Mouse (Mus musculus): ENCODE data around the gene Ddah2. TPM values are rescaled to one million over a fixed set of nuclear protein-coding genes. Genes with fewer than 3 reads are reported as not detected.

Gene Ddah2
- 244 and 261 TPM in 2 replicates for polyA plus RNA-seq (2015; fragmentation: Nextera tagmentation; extraction: Ambion mirVana)

DNA sequence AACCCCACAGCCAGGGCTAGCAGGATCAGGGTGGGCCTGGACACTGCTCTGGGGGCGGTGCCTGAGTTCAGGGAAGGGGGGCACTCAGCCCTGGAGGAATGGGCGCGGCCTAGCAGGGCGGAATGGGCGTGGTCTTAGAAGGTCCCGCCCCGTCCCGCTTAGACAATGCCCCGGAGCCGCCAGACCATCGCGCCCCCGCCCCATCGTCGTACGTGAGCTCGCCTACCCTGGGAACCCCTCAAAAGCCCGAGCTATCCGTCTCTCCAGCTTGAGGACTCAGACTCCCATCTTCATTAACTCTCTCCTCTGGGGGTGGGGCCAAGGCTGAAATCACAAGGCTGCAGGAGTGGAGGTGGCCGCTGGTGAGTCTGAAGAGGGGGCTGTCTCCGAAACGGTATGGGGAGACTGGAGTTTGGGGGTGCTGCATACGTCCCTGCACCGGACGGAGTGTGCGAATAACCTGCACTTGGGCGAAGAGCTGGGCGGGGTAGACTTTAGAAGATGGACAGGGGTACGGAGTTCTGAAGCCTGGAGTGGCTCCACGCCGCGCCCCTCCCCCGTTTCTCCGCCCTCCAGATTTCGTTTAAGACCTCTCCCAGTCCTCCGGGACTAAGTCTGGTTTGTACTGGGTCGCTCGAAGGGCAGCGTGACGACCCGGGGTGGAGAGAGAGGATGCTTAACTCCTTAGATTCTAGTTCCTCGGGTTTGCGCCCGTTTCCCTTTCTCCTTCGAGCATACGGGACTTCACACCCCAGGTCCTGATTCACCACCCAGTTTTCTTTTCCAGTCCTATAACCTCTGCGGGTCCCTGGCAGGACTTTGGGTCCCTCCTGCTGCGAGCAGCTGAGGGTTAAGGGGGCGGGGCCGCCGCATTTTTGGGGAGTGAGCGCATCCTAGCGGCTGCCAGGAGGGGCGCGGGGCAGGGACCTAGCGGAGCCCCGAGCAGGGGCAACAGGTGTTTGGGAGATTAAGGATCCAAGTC is at the start of gene Ddah2:
Gene Ddah2, plus strand, starts transcription at position 125 of the 982 bp plus-strand sequence.
- H3K4me1 ChIP-seq: peaks cover 29% of the 10 kb centered on the region
- peaks cover 9% of the 10 kb centered on the region for H3K27me3 ChIP-seq (replicated peaks)
- ATAC-seq (ENCODE audit: low FRiP score): peak; percentile 93
- H3K27ac ChIP-seq (replicated peaks): peak within 1 kb of the TSS; percentile 86
- under 1% methylated on average over 56 of the region's 57 CpGs for WGBS
- H3K36me3 ChIP-seq: peaks cover 18% of the 10 kb centered on the region
- peak within 1 kb of the TSS; percentile 76 for H3K9ac ChIP-seq (replicated peaks)
- H3K4me3 ChIP-seq (replicated peaks): peak within 1 kb of the TSS; percentile 79
- no peaks in the 10 kb centered on the region for H3K9me3 ChIP-seq (replicated peaks)
- peak within 1 kb of the TSS; percentile 84 for H3K4me2 ChIP-seq

DNA sequence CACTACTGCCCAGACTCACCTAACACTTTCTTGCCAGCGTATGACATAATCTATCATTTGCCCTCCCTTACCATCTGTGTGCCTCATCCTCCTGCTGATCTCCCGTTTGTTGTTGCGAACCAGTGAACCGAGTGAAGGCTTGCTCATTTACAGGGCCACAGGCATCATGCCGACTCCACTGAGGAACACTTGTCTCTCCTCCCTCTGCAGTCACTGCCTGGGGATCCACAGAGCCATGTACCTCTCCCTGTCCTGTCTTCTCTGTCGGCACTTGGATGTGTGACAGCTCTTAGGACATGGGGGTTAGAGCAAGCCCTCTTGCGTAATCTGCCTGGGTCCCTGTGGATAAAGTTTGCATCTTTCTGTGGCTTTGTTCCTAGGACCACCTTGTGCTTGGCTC is 49.2 kb upstream of the Ddah2 start:
- H3K9ac ChIP-seq (replicated peaks): no peak overlapping the region
- WGBS: 85% methylated on average over 7 of the region's 7 CpGs
- H3K4me2 ChIP-seq: no peak overlapping the region
- H3K4me3 ChIP-seq (replicated peaks): no peak overlapping the region
- H3K9me3 ChIP-seq (replicated peaks): no peaks in the 10 kb centered on the region
- peaks cover 86% of the 10 kb centered on the region for H3K36me3 ChIP-seq
- no peak overlapping the region for H3K27ac ChIP-seq (replicated peaks)
- ATAC-seq (ENCODE audit: low FRiP score): no peak
- no peaks in the 10 kb centered on the region for H3K27me3 ChIP-seq (replicated peaks)
- H3K4me1 ChIP-seq: no peaks in the 10 kb centered on the region

DNA sequence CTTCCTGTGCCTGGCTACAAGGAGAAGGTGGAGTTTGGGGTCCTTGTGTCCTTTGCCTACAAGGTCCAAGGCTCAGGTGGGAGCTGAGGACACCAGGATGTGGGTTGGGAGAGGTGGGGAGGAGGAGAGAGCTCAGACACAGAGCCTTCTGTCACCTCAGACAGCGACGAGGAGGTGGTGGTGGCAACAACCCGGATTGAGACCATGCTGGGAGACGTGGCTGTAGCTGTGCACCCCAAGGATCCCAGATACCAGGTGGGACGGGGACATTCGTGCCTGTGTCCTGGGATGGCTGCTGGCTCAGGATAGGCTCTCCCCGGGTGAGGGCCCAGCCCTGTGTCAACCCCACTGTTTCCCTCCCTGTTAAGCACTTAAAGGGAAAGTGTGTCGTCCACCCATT is 47.4 kb upstream of the Ddah2 start:
- H3K9ac ChIP-seq (replicated peaks): no peak overlapping the region
- no peaks in the 10 kb centered on the region for H3K27me3 ChIP-seq (replicated peaks)
- 95% methylated on average over 8 of the region's 8 CpGs for WGBS
- H3K9me3 ChIP-seq (replicated peaks): no peaks in the 10 kb centered on the region
- H3K4me3 ChIP-seq (replicated peaks): no peak overlapping the region
- ATAC-seq (ENCODE audit: low FRiP score): no peak
- H3K4me2 ChIP-seq: no peak overlapping the region
- peaks cover 5% of the 10 kb centered on the region; the same call in 1 of the 2 replicates for H3K4me1 ChIP-seq
- peaks cover 88% of the 10 kb centered on the region for H3K36me3 ChIP-seq
- H3K27ac ChIP-seq (replicated peaks): no peak overlapping the region

DNA sequence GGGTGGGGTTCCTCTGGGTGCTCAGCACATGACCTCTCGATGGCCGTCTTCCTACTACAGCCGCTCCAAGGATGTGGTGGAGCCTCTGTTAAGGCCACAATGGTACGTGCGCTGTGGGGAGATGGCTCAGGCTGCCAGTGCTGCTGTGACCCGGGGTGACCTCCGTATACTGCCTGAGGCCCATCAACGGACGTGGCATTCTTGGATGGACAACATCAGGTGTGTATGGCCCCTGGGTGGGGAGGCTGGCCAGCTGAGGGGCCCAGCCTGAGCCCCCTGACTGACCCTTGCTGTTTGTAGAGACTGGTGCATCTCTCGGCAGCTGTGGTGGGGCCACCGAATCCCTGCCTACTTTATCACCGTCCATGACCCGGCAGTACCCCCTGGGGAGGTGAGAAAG is 46.4 kb upstream of the Ddah2 start:
- no peak overlapping the region for H3K4me3 ChIP-seq (replicated peaks)
- H3K36me3 ChIP-seq: peaks cover 90% of the 10 kb centered on the region
- no peaks in the 10 kb centered on the region for H3K27me3 ChIP-seq (replicated peaks)
- H3K9ac ChIP-seq (replicated peaks): no peak overlapping the region
- H3K27ac ChIP-seq (replicated peaks): no peak overlapping the region
- no peaks in the 10 kb centered on the region for H3K9me3 ChIP-seq (replicated peaks)
- ATAC-seq (ENCODE audit: low FRiP score): no peak
- H3K4me2 ChIP-seq: no peak overlapping the region
- WGBS: 89% methylated on average over 13 of the region's 13 CpGs
- H3K4me1 ChIP-seq: peaks cover 5% of the 10 kb centered on the region; the same call in 1 of the 2 replicates

DNA sequence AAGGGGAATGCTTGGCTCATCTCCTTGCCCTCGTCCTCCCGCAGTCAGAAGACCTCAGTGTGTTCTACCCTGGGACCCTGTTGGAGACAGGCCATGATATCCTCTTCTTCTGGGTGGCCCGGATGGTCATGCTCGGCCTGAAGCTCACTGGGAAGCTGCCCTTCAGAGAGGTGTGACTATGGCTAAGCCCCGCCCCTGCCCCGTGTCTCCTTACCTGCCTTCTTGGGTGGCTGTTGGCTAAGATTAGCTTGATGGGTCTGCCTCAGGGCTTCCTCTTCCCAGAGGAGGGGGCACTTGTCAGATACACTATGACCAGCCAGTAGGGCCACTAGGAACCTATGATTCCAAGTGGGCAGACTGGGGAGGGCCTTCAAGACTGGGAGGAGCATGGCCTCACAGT is 45.6 kb upstream of the Ddah2 start:
- Histone ChIP-seq H3K4me3 (replicated peaks) (no peak overlapping the region), H3K9ac (replicated peaks) (no peak overlapping the region), H3K4me2 (no peak overlapping the region), H3K4me1 (peaks cover 5% of the 10 kb centered on the region; the same call in 1 of the 2 replicates), H3K27me3 (replicated peaks) (no peaks in the 10 kb centered on the region), H3K36me3 (peaks cover 83% of the 10 kb centered on the region), H3K27ac (replicated peaks) (no peak overlapping the region), H3K9me3 (replicated peaks) (no peaks in the 10 kb centered on the region)
- whole genome bisulfite sequencing: 86% methylated on average over 6 of the region's 6 CpGs
- ATAC-seq (ENCODE audit: low FRiP score): no peak

DNA sequence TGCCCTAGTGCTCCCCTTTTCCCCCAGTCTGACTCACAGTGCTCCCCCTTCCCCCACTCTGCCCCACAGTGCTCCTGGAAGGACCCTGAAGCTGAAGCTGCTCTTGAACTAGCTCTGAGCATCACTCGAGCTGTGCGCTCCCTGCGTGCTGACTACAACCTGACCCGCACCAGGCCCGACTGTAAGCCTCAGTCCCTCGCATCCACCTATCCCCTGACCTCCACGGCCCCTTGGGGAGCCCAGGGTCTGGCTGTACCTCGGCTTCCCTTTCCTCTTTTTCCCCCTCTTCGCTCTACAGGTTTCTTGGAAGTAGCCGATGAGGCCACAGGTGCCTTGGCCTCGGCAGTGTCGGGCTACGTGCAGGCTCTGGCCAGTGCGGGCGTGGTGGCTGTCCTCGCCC is 43.5 kb upstream of the Ddah2 start:
- WGBS: 93% methylated on average over 16 of the region's 16 CpGs
- Histone ChIP-seq H3K9ac (replicated peaks) (no peak overlapping the region), H3K36me3 (peaks cover 68% of the 10 kb centered on the region), H3K9me3 (replicated peaks) (no peaks in the 10 kb centered on the region), H3K4me1 (peaks cover 5% of the 10 kb centered on the region; the same call in 1 of the 2 replicates), H3K27ac (replicated peaks) (no peak overlapping the region), H3K4me2 (no peak overlapping the region), H3K4me3 (replicated peaks) (no peak overlapping the region), H3K27me3 (replicated peaks) (no peaks in the 10 kb centered on the region)
- no peak for ATAC-seq (ENCODE audit: low FRiP score)

DNA sequence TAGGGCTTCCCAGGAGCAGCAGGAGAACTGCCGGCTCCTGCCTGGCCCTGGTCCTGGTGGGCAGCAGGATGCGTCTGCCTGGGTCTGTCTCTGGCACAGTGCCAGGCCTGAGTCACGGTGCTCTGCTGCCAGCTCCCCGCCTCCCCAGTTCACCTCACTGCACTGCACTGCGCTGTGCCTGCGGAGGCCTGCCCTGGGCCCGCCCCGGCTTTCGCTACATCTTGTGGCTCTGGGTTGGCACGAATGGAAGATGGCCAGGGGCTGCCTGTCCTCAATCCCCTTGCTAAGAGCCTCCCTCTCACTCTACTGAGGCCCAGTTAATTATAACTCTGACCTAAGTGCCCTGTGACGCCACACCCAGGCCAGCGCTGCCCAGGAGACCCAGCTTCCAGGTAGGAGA is 42.5 kb upstream of the Ddah2 start, which contains the start of gene Vwa7:
Gene Vwa7, plus strand, starts transcription at position 204 of the 400 bp plus-strand sequence.
- peak; percentile 40; the same call in 1 of the 2 replicates for ATAC-seq (ENCODE audit: low FRiP score)
- H3K9me3 ChIP-seq (replicated peaks): no peaks in the 10 kb centered on the region
- H3K4me1 ChIP-seq: peaks cover 10% of the 10 kb centered on the region
- H3K4me3 ChIP-seq (replicated peaks): no peak within 1 kb of the TSS
- H3K4me2 ChIP-seq: no peak within 1 kb of the TSS
- H3K36me3 ChIP-seq: peaks cover 57% of the 10 kb centered on the region
- H3K27ac ChIP-seq (replicated peaks): no peak within 1 kb of the TSS
- H3K9ac ChIP-seq (replicated peaks): 0 out of 2 replicates have a peak within 1 kb of the TSS, but pooled peaks have one; percentile 7
- WGBS: 57% methylated on average over 12 of the region's 12 CpGs
- H3K27me3 ChIP-seq (replicated peaks): no peaks in the 10 kb centered on the region

DNA sequence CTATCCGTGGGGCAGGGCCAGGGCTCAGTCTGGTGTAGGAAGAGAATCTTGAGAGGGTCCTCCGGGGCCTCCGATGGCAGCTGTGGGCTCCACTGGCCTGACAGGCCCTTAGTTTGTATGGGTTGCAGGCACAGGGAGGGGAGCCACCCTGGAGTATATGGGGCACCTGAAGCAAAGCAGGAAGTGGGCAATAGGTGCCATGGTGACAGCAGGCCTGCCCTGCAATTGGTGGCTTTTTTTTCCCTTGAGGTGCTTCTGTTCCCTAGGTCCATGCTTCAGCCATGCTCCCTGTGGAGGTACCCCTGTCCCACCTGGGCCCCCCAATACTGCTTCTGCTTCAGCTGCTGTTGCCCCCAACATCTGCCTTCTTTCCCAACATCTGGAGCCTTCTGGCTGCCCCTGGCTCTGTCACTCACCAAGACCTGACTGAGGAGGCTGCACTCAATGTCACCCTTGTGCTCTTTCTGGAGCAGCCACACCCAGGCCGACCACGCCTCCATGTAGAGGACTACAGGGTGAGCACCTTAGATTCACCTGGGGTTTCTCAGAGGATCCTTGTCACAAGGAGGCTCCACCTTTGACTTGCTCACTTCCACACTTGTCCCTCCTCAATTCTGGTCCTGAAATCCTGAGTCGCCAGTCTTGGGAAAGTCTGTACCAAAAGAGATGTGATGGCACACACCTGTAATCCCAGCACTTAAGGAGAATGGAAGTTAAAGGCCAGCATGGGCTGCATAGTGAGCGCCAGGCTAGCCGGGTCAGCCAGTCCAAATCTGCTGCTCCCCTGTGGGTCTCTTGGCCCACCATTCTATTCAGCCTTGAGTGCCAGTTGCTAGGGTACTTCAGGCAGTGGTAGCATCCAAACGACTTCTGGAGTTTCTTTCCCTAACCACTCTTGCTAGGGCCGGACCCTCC is 41.8 kb upstream of the Ddah2 start:
- H3K4me3 ChIP-seq (replicated peaks): no peak overlapping the region
- peaks cover 50% of the 10 kb centered on the region for H3K36me3 ChIP-seq
- H3K4me1 ChIP-seq: peaks cover 13% of the 10 kb centered on the region
- no peaks in the 10 kb centered on the region for H3K27me3 ChIP-seq (replicated peaks)
- H3K4me2 ChIP-seq: no peak overlapping the region
- 0 out of 2 replicates have a peak overlapping the region, but pooled peaks have one; percentile 7 for H3K9ac ChIP-seq (replicated peaks)
- no peak for ATAC-seq (ENCODE audit: low FRiP score)
- 83% methylated on average over 10 of the region's 10 CpGs for WGBS
- H3K9me3 ChIP-seq (replicated peaks): no peaks in the 10 kb centered on the region
- H3K27ac ChIP-seq (replicated peaks): no peak overlapping the region

DNA sequence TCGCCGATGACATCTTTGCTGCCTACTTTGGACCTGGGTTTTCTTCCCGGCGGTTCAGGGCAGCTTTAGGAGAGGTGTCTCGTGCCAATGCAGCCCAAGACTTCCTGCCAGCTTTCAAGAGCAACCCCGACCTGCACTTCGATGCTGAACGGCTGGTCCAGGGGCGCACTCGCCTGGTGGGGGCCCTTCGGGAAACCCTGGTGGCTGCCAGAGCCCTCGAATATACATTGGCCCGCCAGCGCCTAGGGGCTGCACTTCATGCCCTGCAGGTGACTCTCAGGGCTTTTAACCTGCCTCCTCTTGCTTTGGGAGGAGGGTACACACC is 41.2 kb upstream of the Ddah2 start:
- H3K9ac ChIP-seq (replicated peaks): no peak overlapping the region
- H3K27ac ChIP-seq (replicated peaks): no peak overlapping the region
- no peaks in the 10 kb centered on the region for H3K27me3 ChIP-seq (replicated peaks)
- WGBS: 78% methylated on average over 14 of the region's 14 CpGs
- no peaks in the 10 kb centered on the region for H3K9me3 ChIP-seq (replicated peaks)
- H3K36me3 ChIP-seq: peaks cover 44% of the 10 kb centered on the region
- no peak overlapping the region for H3K4me3 ChIP-seq (replicated peaks)
- no peak overlapping the region for H3K4me2 ChIP-seq
- H3K4me1 ChIP-seq: peaks cover 13% of the 10 kb centered on the region
- no peak for ATAC-seq (ENCODE audit: low FRiP score)

DNA sequence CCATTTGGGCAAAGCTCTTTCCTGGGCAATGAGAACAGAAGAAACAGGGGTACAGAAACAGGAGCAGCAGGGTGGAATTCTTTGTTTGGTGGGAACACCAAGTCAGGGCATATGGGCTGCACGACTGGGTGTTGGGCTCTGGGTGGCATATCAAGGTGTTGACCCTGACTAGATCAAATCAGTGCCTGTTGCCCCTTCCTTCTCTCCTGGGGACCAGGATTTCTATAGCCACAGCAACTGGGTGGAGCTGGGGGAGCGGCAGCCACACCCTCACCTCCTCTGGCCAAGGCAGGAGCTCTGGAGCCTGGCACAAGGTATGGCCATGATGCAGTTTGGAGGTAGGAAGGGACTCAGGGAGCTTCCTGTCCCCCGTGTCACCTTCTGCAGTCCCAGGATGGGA is 40.7 kb upstream of the Ddah2 start:
- ATAC-seq (ENCODE audit: low FRiP score): no peak
- 91% methylated on average over 3 of the region's 3 CpGs for WGBS
- peaks cover 39% of the 10 kb centered on the region for H3K36me3 ChIP-seq

DNA sequence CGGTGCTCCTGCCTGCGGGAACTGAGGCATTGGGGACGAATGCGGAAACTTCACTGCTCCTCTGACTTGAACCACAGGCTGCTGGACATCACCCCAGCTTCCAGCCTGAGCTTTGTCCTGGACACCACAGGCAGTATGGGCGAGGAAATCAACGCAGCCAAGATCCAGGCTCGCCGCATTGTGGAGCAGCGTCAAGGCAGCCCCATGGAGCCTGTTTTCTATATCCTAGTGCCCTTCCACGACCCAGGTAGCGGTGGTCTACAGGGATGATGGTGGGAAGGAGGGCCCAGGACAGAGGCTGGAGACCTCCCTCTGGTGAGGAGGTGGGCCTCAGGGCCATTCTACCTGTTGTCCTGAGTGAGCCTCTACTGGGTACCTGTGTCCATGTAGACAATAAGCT is 38.9 kb upstream of the Ddah2 start:
- H3K9ac ChIP-seq (replicated peaks): no peak overlapping the region
- H3K27ac ChIP-seq (replicated peaks): no peak overlapping the region
- 82% methylated on average over 11 of the region's 11 CpGs for WGBS

More for the DNA sequence above, 40.7 kb upstream of the Ddah2 start:
- Histone ChIP-seq H3K9ac (replicated peaks) (no peak overlapping the region), H3K9me3 (replicated peaks) (no peaks in the 10 kb centered on the region), H3K27ac (replicated peaks) (no peak overlapping the region), H3K4me1 (peaks cover 13% of the 10 kb centered on the region), H3K4me2 (no peak overlapping the region), H3K27me3 (replicated peaks) (no peaks in the 10 kb centered on the region), H3K4me3 (replicated peaks) (no peak overlapping the region)

More for the DNA sequence above, 38.9 kb upstream of the Ddah2 start:
- Histone ChIP-seq H3K27me3 (replicated peaks) (no peaks in the 10 kb centered on the region), H3K4me3 (replicated peaks) (no peak overlapping the region), H3K36me3 (peaks cover 22% of the 10 kb centered on the region), H3K4me2 (no peak overlapping the region), H3K9me3 (replicated peaks) (no peaks in the 10 kb centered on the region), H3K4me1 (peaks cover 13% of the 10 kb centered on the region)
- ATAC-seq (ENCODE audit: low FRiP score): no peak

Data from neural tube, embryonic 15.5 days (tissue).